Mouse (Mus musculus) cerebellum, adult 8-10 months (tissue): Measurements from ENCODE around the gene Cnn2.

ENCODE experiments used
- DNase-seq: peaks from one replicate; pipeline ENCODE4 v3.0.0; 2022

The Cnn2 gene

DNA sequence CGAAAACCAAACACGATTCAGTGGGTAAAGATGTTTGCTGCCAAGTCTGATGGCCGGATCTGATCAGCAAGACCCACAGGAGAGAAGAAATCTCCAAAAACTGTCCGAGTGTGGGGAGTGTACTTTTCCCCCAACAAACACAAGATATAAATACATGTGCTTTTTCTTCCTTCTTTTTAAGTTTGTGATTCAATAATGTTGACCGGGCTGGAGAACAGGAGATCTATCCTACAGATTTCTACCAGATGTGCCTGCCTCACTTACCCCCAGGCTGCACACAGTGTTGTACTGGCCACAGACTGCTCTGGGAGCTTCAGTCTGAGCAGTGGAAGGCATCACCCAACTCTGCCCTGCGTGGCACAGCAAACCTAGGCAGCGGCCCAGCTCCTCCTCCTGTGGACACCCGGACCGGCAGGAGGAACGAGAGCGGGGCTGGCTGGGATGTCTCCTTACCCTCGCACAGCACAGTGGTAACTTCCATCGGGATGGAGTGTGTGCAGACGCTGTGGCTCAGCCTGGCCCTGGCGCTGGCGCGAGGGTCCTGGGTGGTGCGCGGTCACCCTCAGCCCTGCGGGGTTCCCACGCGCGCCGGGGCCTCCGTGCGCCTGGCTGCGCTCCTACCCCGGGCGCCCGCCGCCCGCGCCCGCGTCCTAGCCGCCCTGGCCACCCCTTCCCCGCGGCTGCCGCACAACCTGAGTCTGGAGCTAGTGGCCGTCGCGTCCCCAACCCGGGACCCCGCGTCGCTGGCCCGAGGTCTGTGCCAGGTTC, 17.8 kb upstream of the Cnn2 start, which contains the start of gene Grin3b:
TSS of gene Grin3b (plus strand) at position 301 of the 768 bp plus-strand sequence.
- no peak for DNase-seq

DNA sequence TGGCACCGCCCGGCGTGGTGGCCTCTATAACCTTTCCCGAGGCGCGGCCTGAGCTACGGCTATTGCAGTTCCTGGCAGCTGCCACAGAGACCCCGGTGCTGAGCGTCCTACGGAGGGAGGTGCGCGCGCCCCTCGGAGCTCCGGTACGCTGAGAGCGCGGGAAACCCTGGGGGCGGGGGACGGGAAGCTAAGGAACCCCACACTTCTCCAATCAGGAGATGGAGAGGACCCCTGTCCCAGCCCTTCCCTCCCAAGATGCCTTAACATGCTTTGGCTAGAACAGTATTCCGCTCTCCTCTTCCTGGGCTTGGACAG, 17.2 kb upstream of the Cnn2 start:
- DNase-seq = no peak

DNA sequence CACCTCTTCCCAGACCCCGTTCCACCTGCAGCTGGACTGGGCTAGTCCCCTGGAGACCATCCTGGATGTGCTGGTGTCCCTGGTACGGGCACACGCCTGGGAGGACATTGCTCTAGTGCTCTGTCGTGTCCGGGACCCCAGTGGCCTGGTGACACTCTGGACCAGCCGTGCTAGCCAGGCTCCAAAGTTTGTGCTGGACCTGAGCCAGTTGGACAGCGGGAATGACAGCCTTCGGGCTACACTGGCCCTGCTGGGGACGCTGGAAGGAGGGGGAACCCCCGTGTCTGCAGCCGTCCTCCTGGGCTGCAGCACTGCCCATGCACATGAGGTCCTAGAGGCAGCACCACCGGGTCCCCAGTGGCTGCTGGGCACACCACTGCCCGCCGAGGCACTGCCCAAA, 15.6 kb upstream of the Cnn2 start:
- DNase-seq = no peak

DNA sequence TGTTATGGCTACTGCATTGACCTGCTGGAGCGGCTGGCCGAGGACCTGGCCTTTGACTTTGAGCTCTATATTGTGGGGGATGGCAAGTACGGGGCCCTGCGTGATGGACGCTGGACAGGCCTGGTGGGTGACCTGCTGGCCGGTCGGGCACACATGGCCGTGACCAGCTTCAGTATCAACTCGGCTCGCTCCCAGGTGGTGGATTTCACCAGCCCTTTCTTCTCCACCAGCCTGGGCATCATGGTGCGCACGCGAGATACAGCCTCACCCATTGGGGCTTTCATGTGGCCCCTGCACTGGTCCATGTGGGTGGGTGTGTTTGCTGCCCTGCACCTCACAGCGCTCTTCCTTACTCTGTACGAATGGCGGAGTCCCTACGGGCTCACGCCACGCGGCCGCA, 14.3 kb upstream of the Cnn2 start:
- DNase-seq = no peak

DNA sequence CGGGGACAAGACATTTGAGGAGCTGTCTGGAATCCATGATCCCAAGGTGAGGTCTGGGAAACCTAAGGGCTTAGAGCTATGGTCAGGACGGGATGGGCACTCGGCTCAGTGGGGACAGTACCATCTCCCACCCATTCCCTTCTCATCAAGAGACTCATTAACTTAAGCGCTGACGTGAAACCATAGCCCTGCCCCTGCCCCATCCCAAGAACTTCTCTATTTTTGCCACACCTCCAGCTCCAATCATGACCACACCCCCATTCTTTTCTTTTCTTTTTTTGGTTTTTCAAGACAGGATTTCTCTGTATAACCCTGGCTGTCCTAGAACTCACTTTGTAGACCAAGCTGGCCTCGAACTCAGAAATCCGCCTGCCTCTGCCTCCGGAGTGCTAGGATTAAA, 13.7 kb upstream of the Cnn2 start:
- DNase-seq = no peak

DNA sequence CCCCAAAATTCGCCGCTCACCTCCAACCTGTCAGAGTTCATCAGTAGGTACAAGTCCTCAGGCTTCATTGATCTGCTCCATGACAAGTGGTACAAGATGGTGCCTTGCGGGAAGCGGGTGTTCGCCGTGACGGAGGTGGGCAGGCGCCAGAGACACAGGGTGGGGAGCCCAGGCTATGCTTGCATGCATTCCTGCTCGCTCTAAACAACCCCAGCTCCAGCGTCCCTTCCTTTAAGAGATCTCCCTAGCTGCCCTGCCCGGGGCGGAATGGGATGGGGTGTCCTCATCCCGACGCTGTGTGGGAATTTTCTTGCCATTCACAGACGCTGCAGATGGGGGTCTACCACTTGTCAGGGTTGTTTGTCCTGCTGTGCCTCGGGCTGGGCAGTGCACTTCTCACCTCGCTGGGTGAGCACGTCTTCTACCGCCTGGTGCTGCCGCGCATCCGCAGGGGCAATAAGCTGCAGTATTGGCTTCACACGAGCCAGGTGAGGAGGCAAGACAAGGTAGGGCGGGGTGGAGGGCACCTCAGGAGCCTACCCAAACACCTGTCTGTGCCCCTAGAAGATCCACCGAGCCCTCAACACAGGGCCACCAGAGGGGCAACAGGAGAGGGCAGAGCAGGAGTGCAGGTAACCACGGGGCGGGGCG, 12.2 kb upstream of the Cnn2 start:
- no peak for DNase-seq

DNA sequence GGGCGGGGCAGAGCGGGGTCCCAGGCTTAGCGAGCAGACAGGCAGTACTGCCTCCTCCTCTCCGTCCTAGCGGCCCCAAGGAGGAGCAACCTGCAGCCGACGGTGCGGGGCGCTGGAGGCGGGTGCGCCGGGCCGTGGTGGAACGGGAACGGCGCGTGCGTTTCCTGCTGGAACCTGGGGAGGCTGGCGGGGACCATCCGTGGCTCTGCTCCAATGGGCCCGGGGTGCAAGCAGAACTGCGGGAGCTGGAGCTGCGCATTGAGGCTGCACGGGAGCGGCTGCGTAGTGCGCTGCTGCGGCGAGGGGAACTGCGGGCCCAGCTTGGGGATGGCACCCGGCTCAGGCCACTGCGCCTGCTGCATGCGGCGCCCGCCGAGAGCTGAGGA, 11.7 kb upstream of the Cnn2 start:
- DNase-seq = no peak

DNA sequence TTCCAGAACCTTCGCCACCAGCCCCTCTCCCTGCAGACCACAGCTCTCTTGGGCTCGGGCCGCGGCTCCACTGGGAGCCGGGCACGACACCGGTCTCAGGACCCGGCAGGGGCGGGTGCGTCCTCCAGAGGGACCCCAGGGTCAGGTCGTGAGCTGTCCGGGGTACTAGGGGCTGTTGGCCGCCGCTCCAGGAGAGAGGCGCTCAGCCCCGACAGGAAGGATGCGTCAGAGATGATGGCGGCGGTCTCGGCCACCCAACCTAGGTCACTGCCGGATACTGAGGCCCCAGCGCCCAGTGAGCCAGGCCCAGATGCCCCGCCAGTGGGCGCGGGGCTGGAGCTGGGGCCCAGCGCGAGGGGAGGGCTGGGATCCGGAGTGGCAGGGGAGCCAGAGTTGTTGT, 11.1 kb upstream of the Cnn2 start:
- DNase-seq = no peak

DNA sequence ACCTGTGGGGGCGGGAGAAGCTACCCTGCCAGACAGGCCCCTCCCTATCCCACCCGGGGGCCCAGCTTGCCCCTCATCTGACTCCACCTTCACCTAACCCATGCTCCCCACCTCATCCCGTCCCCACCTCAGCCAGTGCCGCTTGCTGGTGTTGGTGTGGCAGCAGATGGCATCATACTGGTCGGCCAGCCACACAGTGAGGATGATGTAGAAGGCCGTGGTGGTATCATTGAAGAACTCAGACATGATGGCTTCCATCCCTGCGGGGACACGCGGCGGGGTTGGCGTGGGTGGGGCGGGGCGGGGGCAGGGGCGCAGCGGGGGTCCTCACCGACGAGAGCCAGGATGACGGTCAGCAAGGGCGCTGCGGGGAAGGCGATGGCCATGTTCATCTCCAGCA, 10.3 kb upstream of the Cnn2 start:
- DNase-seq = no peak

DNA sequence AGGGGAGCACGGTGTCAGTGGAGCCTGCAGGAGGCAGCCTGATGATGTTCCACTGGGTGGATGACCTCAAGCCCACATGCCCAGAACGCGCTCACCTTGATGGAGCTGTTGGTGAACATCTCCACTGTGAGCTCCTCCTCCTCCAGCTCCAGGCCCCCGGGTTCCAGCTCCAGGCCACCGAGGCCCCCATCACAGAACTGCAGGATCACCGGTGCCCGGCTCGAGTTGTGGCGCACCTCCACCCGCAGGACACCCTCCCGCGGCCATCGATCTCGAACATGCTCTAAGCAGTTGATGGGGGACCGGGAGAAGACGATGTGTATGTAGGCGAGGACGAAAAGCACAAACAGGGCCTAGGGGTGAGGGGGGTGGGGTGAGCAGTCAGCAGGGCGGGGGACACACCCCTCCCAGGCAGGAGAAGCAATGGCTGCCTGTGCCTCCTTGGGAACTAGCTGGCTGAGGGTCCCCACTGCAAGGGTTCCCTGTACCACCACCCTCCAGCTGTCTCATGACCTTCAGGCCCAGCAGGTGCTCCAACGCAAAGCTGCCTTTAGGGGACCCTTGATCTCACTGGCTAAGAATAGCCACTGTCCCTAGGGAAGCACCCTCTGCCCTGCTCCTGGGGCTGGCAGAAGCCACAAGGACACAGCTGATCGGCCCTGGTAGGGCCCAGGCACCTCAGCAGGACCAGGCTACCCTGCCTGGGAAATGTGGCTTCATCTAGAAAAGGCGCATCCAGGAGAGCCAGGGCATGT, 8.8 kb upstream of the Cnn2 start:
- no peak for DNase-seq

DNA sequence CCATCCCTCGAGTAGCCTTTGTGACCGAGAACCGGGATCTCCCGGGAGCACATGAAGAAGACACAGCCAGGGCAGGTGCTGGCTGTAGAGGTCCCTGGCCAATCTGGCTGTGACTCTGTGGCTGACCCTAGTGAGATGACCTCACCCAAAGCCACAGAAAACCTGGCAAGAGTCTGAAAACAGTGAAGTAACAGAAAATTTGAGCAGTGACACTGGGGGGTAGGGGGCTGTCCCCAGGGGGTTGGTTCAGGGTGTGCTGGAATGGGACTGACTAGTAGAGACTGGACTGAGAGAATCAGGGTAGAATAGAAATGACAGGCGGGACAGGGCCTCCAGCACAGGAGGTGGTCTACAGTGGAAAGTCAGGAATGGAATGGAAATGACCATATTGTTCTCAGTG, 5.2 kb upstream of the Cnn2 start:
- no peak for DNase-seq

DNA sequence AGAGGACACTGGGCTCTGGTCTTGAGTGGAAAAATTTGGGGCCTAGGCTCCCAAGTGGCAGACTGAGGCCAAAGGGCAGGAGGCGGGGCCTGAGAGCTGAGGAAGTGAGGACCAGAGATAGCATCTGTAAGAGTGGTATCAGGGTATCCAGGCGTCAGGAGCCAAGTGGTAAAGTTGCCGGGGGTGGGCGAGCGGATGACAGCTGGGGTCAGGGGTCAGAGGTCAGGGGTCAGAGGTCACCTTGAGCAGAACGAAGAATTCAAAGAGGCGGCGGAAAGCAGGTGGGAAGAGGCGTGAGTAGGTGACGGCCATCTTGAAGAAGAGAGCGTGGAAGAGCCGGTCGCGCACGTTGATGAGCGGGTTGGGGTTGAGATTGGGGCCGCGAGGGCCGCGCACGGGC, 4.7 kb upstream of the Cnn2 start:
- peak; percentile 80 for DNase-seq

DNA sequence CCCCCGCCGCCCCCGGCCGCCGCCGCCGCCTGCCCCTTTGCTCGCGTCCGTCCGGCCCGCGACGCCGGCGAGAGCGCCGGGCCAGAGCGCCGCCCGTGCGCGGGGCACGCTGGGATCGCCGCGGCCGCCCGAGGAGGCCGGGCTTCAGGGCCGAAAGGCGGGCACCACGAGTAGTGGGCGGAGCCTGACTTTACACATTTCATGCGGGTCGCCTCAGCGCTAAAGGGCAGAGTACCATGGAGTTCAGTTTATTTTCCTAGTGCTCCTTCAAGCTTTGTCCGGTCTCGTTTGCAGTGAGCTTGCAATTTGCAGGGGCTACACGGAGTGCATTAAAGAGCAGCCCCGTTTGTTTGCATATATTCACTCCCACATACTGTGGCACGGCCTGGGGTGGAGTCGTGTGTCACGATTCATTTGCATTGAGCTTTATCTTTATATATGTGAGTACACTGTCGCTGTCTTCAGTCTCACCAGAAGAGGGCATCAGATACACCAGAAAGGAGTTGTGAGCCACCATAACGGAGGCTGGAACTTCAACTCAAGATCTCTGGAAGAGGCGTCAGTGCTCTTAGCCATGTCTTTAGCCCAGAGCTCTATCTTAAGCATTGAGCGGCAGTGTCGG, 4.1 kb upstream of the Cnn2 start, which contains the start of gene Tmem259:
TSS of gene Tmem259 (minus strand) at position 136 of the 622 bp plus-strand sequence.
- peak; percentile 82 for DNase-seq

DNA sequence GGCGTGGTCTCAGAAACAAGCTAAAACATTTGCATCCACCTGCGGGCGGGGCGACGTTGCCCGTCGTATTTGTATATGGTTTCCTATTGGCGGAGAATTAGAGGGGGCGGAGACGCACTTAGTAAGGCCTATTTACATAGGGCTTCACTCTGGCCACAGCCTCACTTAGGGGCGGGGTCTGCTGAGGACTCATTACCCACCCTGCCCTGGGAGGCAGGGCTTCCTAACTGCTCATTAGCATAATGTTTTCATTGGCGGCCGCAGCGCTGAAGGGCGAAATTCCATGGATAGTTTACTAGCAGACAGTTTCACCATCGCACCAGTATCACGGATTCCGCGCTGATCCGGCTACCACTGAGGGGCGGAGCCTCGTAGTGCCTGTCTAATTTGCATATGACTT, 3.5 kb upstream of the Cnn2 start:
- DNase-seq = peak; percentile 96

DNA sequence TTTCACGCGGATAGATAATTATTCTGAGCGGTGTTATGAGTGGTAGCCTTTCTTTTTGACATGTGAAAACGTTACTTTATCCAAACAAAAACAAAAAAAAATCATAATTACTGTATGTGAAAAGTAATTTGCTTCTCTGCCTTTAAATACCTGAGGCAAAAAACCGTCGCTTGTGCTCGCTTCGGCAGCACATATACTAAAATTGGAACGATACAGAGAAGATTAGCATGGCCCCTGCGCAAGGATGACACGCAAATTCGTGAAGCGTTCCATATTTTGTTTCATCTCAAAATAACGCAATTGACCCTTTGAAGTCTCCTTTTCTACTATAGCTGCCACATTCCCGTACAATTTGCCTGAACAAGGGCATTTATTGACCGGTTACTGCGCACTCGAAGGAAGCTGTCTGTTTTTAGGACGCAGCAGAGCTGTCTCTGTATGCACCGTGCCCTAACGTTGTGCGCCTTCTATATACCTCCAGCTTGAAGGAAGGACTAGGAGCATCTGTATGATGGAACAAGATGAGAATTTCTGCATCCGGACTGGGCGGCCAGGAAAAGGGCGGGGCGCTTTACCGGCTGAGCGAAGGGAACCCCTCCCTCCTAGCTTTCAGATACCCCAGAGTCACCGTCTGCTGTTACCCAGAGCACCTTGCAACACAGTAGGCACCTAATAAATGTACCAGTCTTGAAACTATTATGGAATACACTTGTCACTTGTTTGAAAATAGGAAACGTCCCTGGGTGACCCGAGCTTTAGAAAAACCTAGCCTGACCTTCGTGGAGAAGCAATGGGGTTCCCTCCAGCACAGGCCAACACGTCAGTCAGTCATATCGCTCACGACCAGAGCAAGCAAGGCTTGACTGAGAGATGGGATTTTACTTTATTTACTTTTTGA, 2.8 kb upstream of the Cnn2 start:
- DNase-seq = peak; percentile 79

DNA sequence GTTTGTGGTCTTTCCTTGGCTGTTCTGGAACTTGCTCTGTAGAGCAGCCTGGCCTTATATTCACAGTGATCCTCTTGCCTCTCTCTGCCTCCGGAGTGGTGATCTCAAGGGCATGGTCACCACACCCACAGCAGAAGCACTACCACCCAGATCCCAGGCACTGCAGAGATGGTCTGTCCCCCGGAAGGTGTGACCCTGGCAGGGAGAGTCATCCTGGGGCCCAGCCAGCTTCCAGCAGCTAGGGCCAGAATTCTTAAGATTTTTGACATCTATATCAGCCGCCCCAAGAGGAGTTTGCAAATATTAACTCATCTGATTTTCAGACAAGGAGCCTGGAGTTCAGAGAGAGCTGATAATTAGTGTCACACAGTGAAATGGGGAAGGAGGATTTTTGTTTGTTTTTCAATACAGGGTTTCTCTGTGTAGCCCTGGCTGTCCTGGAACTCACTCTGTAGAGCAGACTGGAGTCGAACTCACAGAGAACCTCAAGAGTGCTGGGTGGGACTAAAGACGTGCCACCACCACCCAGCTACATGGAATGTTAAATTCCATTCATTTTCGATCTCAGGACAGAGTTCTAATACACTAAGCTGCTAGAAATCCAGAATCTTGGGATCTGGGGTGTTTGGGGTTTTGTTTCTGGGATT, 2.0 kb upstream of the Cnn2 start:
- DNase-seq = peak; percentile 60

DNA sequence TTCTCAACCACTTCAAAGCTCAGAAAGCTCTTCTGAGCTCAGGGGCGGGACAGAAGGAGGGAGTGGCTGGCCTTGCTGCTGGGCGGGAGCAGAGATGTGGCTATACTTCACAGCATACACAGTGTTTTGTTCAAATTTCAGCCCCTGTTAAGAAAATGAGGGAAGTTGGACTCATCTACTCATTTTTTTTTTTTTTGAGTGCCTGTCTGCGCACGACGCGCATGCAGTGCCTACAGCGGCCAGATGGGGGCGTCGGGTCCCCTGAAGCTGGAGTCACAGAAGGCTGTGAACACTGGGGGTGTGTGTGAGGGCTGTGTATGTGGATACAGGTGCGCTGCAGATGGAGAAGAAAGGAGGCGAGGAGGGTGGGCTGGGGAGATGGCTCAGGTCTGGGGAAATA, 1.4 kb upstream of the Cnn2 start:
- DNase-seq = peak; percentile 88

DNA sequence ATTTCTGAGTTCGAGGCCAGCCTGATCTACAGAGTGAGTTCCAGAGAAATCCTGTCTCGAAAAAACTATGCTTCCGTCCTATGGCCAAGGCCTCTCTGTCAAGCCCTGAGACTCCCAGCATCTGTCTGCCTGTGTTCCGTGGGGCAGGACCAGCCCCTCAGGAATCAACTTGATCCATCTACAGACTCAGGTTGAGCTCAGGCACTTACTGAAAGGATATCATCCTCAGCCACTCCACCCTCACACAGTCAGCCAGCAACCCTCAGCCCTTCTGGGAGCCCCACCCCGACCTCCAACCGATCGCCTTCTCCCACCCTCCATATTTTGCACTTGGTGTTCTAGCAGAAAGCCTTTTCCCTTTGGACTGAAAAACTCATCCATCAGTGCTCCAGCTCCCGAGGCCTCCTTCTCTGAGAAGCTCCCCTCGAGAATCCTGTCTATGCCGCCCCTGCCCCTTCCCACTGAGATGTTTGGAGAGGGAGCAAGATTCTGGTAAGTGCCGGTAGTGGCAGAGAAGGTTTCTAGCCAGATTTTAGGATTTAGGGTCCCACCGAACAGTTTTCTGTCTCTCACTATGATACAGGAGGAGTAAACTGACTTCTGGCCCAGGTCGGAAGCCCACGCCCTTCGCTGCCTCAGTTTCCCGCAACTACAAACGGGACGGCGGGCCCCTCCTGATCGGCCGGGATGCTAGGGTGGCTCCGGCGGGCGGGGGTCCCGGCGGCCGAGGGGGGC, 446 bp upstream of the Cnn2 start:
- DNase-seq = no peak

DNA sequence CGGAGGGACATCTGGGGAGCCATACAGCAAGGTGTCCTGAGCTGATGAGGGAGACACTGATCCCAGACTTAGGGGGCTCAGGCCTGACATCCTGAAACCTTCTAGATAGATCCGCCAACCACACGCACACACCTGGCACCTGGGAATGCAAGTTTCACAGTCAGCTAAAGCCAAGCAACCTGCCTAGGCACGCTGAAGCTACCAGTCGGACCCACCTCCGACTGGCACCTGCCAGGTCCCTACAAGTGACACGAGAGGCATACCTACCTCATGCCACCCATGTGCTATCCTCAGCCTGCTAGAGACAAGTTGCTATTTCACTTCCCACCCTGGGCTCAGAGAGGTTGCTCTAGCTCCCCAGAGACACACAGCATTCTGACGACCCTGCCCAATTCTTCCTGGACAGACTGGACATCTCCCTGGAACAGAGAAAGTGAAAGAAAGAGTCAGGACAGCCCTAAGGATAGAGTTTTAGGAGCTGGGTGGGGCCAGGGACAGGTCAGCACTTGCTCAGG, 945 bp downstream of the Cnn2 start:
- DNase-seq = no peak

DNA sequence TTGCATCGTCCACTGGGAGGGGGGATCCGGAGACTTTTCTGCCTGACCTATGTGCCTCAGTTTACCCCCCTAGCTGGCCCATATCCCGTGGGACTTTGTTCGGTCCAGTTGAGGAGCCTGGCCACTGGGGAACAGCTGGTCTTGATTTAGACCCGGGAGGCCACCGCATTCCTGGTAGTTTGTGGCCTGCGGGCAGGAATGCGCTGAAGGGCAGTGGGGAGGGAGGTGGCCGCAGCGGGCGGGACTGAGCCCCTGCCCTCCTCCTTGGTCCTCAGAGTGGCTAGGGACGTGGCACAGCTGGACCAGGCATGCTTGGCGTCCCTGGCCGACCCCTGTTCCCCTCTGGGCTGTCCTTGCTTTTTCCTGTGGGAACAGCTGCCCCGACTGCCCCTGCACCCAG, 1.5 kb downstream of the Cnn2 start:
- DNase-seq = no peak

DNA sequence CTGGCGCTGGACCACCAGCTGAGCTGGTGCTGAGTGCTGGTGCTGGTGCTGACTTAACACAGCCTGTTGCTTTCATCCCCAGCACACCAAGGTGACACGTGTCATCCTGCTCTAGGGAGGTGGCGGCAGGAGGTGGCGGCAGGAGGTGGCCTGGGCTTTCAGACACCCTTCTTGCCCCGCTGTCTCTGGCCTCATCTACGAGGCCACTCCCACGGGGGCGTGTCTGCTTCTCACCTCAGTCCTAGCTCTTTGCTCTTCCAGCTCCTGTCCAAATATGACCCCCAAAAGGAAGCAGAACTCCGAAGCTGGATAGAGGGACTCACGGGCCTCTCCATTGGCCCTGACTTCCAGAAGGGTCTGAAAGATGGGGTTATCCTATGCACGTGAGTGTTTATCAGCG, 2.7 kb downstream of the Cnn2 start:
- DNase-seq = no peak
